ENCODE assay signal across 7 mouse cellular contexts in the genomic region with DNA sequence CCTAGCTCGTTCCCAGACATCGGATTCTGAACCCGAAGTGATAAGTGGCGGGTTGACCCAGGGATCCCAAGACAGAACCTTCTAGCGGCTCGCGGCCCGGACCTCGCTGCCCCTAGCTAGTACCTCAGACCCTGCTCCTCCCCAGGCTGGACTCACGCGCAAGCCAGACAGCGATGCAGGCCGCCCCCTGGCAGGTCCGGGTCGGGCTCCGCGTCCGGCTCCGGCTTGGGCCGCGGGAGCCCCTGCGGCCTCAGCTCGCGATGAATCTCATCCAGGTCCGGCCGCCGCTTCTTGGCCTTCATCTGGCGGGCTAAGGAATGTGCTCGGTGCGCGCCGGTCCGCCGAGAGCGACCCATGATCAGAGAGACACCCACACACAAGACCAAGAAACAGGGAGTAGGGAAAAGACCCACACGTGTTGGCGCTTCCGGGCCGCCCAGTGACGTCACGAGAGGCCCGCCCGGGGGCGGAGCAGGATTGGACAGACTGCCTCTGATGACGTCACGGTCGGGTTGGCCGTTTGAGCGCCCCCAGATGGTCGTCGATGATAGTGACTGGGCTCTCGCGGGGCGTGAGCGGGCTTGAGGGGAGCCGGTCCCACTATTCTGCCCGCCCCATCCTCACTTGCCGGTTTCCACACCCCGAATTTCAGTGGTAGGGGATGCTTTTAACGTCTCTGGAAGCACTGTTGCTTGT. TPM values are rescaled to one million over a fixed set of nuclear protein-coding genes. Genes with fewer than 3 reads are reported as not detected.
DNase-seq lines count a peak whose midpoint lies in the region; ATAC-seq lines count a peak whose summit lies in the region.

A gene (minus strand): TSS at position 445 of the 696 bp plus-strand sequence.

- peak within 1 kb of the TSS; percentile 78 for H3K9ac ChIP-seq in intestine, embryonic 15.5 days

- under 1% methylated on average over 60 of the region's 60 CpGs for WGBS in intestine, embryonic 15.5 days
- WGBS in midbrain, embryonic 10.5 days = under 1% methylated on average over 60 of the region's 60 CpGs

- peak within 1 kb of the TSS; percentile 84 for H3K4me2 ChIP-seq in intestine, embryonic 15.5 days (replicated peaks)

- DNase-seq in adrenal gland, adult 18-20 months (ENCODE audit: low spot score in 2 of 2) = peak; percentile 97 to 98
- peak; percentile 95 for DNase-seq in embryo, embryonic 11 days
- DNase-seq in gastrocnemius, postnatal 25 days = peak; percentile 89
- DNase-seq in left cerebral cortex, postnatal 25 days (ENCODE audit: low spot score in 2 of 2) = peak; percentile 95 to 97
- peak; percentile 94 for DNase-seq in midbrain, embryonic 10.5 days (ENCODE audit: low spot score)
- DNase-seq in right cerebral cortex, postnatal 4 days = peak; percentile 97

- intact Hi-C loops in left cerebral cortex, postnatal 25 days (cut with DNase I) = loop anchor here (2.0 kb wide), 1 partner anchor 58 kb away; a partner anchor contains a TSS

- H3K27me3 ChIP-seq in intestine, embryonic 15.5 days (replicated peaks) = peaks cover 22% of the 10 kb centered on the region
- peaks cover 43% of the 10 kb centered on the region for H3K27me3 ChIP-seq in midbrain, embryonic 10.5 days (ENCODE audit: low read depth, poor library complexity, severe bottlenecking)

- peaks cover 22% of the 10 kb centered on the region for H3K4me1 ChIP-seq in intestine, embryonic 15.5 days (replicated peaks)
- H3K4me1 ChIP-seq in midbrain, embryonic 10.5 days = peaks cover 58% of the 10 kb centered on the region

- H3K36me3 ChIP-seq in intestine, embryonic 15.5 days = no peaks in the 10 kb centered on the region
- H3K36me3 ChIP-seq in midbrain, embryonic 10.5 days = peaks cover 15% of the 10 kb centered on the region

- peak within 1 kb of the TSS; percentile 74 for H3K4me3 ChIP-seq in intestine, embryonic 15.5 days (replicated peaks)
- H3K4me3 ChIP-seq in midbrain, embryonic 10.5 days = peak within 1 kb of the TSS; percentile 88

- no peak within 1 kb of the TSS for H3K27ac ChIP-seq in intestine, embryonic 15.5 days
- H3K27ac ChIP-seq in midbrain, embryonic 10.5 days (replicated peaks) = peak within 1 kb of the TSS; percentile 84

- peak; percentile 88 for ATAC-seq in intestine, embryonic 15.5 days

- H3K9me3 ChIP-seq in intestine, embryonic 15.5 days = no peaks in the 10 kb centered on the region
- H3K9me3 ChIP-seq in midbrain, embryonic 10.5 days (replicated peaks) = no peaks in the 10 kb centered on the region

RNA-seq across cellular contexts. Expression of the gene that starts here (rescaled TPM):
- total RNA-seq in adrenal gland, adult 18-20 months (2021) = 10 to 100 TPM; 10.5 to 10.8 TPM
- 1 to 10 TPM; 3.3 to 4.4 TPM for total RNA-seq in gastrocnemius, postnatal 25 days (2021)
- 16.4 and 16.7 TPM in 2 replicates for polyA plus RNA-seq in intestine, embryonic 15.5 days (2015; fragmentation: Nextera tagmentation; extraction: Ambion mirVana)
- total RNA-seq in left cerebral cortex, postnatal 25 days (2021) = 10 to 100 TPM; 10.3 to 10.5 TPM
- 19.4 and 22.9 TPM in 2 replicates for polyA plus RNA-seq in midbrain, embryonic 10.5 days (2016; fragmentation: Nextera tagmentation; extraction: Ambion mirVana)
